Mouse (Mus musculus): ENCODE data around the gene Sgms2. TPM values are rescaled to one million over a fixed set of nuclear protein-coding genes. Genes with fewer than 3 reads are reported as not detected.

Gene Sgms2
- polyA plus RNA-seq, 2 experiments from 2014 or later = not detected

GRCm38 (mm10) chr3:131483650-131484049 lies 7.6 kb downstream of the Sgms2 start:
- ATAC-seq = no peak

GRCm38 (mm10) chr3:131481976-131482712 lies 9.1 kb downstream of the Sgms2 start:
- ATAC-seq = no peak

GRCm38 (mm10) chr3:131480659-131481058 lies 10.6 kb downstream of the Sgms2 start:
- no peak for ATAC-seq

- no peak for ATAC-seq
Observed at GRCm38 (mm10) chr3:131479415-131479814, 11.8 kb downstream of the Sgms2 start.

- ATAC-seq = no peak
Observed at GRCm38 (mm10) chr3:131476002-131476401, 15.2 kb downstream of the Sgms2 start.

- ATAC-seq = no peak
Observed at GRCm38 (mm10) chr3:131474526-131474925, 16.7 kb downstream of the Sgms2 start.

- ATAC-seq = no peak
Observed at GRCm38 (mm10) chr3:131473496-131473895, 17.7 kb downstream of the Sgms2 start.

GRCm38 (mm10) chr3:131471836-131472235 lies 19.4 kb downstream of the Sgms2 start:
- no peak for ATAC-seq

- no peak for ATAC-seq
Observed at GRCm38 (mm10) chr3:131471435-131471834, 19.8 kb downstream of the Sgms2 start.

GRCm38 (mm10) chr3:131470837-131471236 lies 20.4 kb downstream of the Sgms2 start:
- ATAC-seq = no peak

GRCm38 (mm10) chr3:131469636-131470035 lies 21.6 kb downstream of the Sgms2 start:
- no peak for ATAC-seq

- no peak for ATAC-seq
Observed at GRCm38 (mm10) chr3:131466371-131466770, 24.8 kb downstream of the Sgms2 start.

- ATAC-seq = no peak
Observed at GRCm38 (mm10) chr3:131465536-131466260, 25.5 kb downstream of the Sgms2 start.

- ATAC-seq = no peak
Observed at GRCm38 (mm10) chr3:131372996-131373395, 118.2 kb downstream of the Sgms2 start.

GRCm38 (mm10) chr3:131368678-131369077 lies 122.5 kb downstream of the Sgms2 start:
- ATAC-seq = no peak

- no peak for ATAC-seq
Observed at GRCm38 (mm10) chr3:131367452-131367851, 123.8 kb downstream of the Sgms2 start.

GRCm38 (mm10) chr3:131364632-131365446 lies 126.4 kb downstream of the Sgms2 start:
- ATAC-seq = no peak

- ATAC-seq = no peak
Observed at GRCm38 (mm10) chr3:131364194-131364593, 127.0 kb downstream of the Sgms2 start.

- ATAC-seq = no peak
Observed at GRCm38 (mm10) chr3:131363602-131364001, 127.6 kb downstream of the Sgms2 start.

- no peak for ATAC-seq
Observed at GRCm38 (mm10) chr3:131361960-131362359, 129.3 kb downstream of the Sgms2 start.

GRCm38 (mm10) chr3:131359011-131359410 lies 132.2 kb downstream of the Sgms2 start:
- ATAC-seq = no peak

- ATAC-seq = no peak
Observed at GRCm38 (mm10) chr3:131358205-131358604, 133.0 kb downstream of the Sgms2 start.

GRCm38 (mm10) chr3:131357643-131358042 lies 133.6 kb downstream of the Sgms2 start:
- no peak for ATAC-seq
